Comparison of ENCODE assay signal across 11 mouse cellular contexts in genomic region chr5:112521703-112522527, GRCm38 (mm10). TPM values are rescaled to one million over a fixed set of nuclear protein-coding genes. Genes with fewer than 3 reads are reported as not detected.
A peak's percentile ranks its signal among the peaks of the same experiment; 100 is the strongest.
DNase-seq lines count a peak whose midpoint lies in the region; ATAC-seq lines count a peak whose summit lies in the region.
"Had no signal": no experiment of that assay in that cellular context is flagged by ENCODE, and none has a peak within 500 bp of the region (broad histone marks: within the 10 kb centered on the region; RNA-seq: fewer than 3 reads in every experiment).

No protein-coding gene starts in this region.

- H3K4me3 ChIP-seq in heart, embryonic 15.5 days, result no peak overlapping the region
- no peak overlapping the region for H3K4me3 ChIP-seq in forebrain, embryonic 14.5 days (ENCODE audit: low read depth, low read length)
- no peak overlapping the region for H3K4me3 ChIP-seq in midbrain, embryonic 12.5 days
- H3K4me3 ChIP-seq: liver, embryonic 15.5 days had no signal

- DNase-seq in heart, adult 8-10 months (ENCODE audit: low spot score), result no peak
- DNase-seq in MN1 (ENCODE audit: low spot score), result peak; percentile 64
- no peak for DNase-seq in forebrain, embryonic 14.5 days (ENCODE audit: low spot score)
- DNase-seq in layer of hippocampus, postnatal 14 days (ENCODE audit: low spot score in 2 of 2), result no peak
- no peak for DNase-seq in gastrocnemius, adult 8-10 months (ENCODE audit: low spot score in 2 of 2)
- DNase-seq: thymus, postnatal 4 days had no signal

- H3K9ac ChIP-seq in heart, embryonic 15.5 days, result no peak overlapping the region
- H3K9ac ChIP-seq in forebrain, embryonic 14.5 days (ENCODE audit: low read length), result peak overlapping the region; percentile 10; the same call in 1 of the 2 replicates
- no peak overlapping the region for H3K9ac ChIP-seq in midbrain, embryonic 12.5 days (replicated peaks)
- H3K9ac ChIP-seq: liver, embryonic 15.5 days had no signal

- H3K27me3 ChIP-seq in heart, embryonic 15.5 days, result peaks cover 28% of the 10 kb centered on the region
- H3K27me3 ChIP-seq in forebrain, embryonic 14.5 days (replicated peaks; ENCODE audit: control insufficient read depth, insufficient read depth, low read length), result no peaks in the 10 kb centered on the region
- H3K27me3 ChIP-seq in midbrain, embryonic 12.5 days, result peaks cover 53% of the 10 kb centered on the region

- peaks cover 29% of the 10 kb centered on the region for H3K4me1 ChIP-seq in heart, embryonic 15.5 days (replicated peaks)
- peaks cover 41% of the 10 kb centered on the region for H3K4me1 ChIP-seq in forebrain, embryonic 14.5 days (ENCODE audit: control insufficient read depth, insufficient read depth, low read length)
- peaks cover 52% of the 10 kb centered on the region for H3K4me1 ChIP-seq in midbrain, embryonic 12.5 days
- H3K4me1 ChIP-seq: liver, embryonic 15.5 days had no signal

- H3K36me3 ChIP-seq in heart, embryonic 15.5 days, result no peaks in the 10 kb centered on the region
- no peaks in the 10 kb centered on the region for H3K36me3 ChIP-seq in forebrain, embryonic 14.5 days (ENCODE audit: control insufficient read depth, insufficient read depth, low read length)
- H3K36me3 ChIP-seq in midbrain, embryonic 12.5 days, result no peaks in the 10 kb centered on the region
- H3K36me3 ChIP-seq: liver, embryonic 15.5 days had no signal

- H3K4me2 ChIP-seq in heart, embryonic 15.5 days, result peak overlapping the region; percentile 15; the same call in 1 of the 2 replicates
- H3K4me2 ChIP-seq in forebrain, embryonic 14.5 days (ENCODE audit: low read length), result peak overlapping the region; percentile 1; the same call in 1 of the 2 replicates
- peak overlapping the region; percentile 28 for H3K4me2 ChIP-seq in midbrain, embryonic 12.5 days (replicated peaks)
- H3K4me2 ChIP-seq: liver, embryonic 15.5 days had no signal

- H3K27ac ChIP-seq in heart, embryonic 15.5 days, result no peak overlapping the region
- 0 out of 2 replicates have a peak overlapping the region, but pooled peaks have one; percentile 30 for H3K27ac ChIP-seq in forebrain, embryonic 14.5 days (ENCODE audit: low read depth, low read length)
- peak overlapping the region; percentile 49; the same call in 1 of the 2 replicates for H3K27ac ChIP-seq in midbrain, embryonic 12.5 days (replicated peaks)
- H3K27ac ChIP-seq: liver, embryonic 15.5 days had no signal

- H3K9me3 ChIP-seq in heart, embryonic 15.5 days (replicated peaks), result no peaks in the 10 kb centered on the region
- no peaks in the 10 kb centered on the region for H3K9me3 ChIP-seq in forebrain, embryonic 14.5 days (replicated peaks; ENCODE audit: control insufficient read depth, low read length)
- no peaks in the 10 kb centered on the region for H3K9me3 ChIP-seq in midbrain, embryonic 12.5 days
- H3K9me3 ChIP-seq: liver, embryonic 15.5 days had no signal

- 16% methylated on average over 19 of the region's 19 CpGs for WGBS in heart, embryonic 15.5 days
- 13% methylated on average over 19 of the region's 19 CpGs for WGBS in forebrain, embryonic 14.5 days
- WGBS in midbrain, embryonic 12.5 days, result 11% methylated on average over 19 of the region's 19 CpGs

- ATAC-seq in heart, embryonic 15.5 days (replicated peaks; ENCODE audit: insufficient number of reproducible peaks, insufficient read depth, low FRiP score, low read depth), result no peak
- ATAC-seq in forebrain, embryonic 14.5 days, result no peak; the same call in 1 of the 2 replicates
- peak; percentile 28 for ATAC-seq in midbrain, embryonic 12.5 days (ENCODE audit: low FRiP score, low read depth)
- ATAC-seq in megakaryocyte progenitor cell, adult 5-6 weeks (replicated peaks; ENCODE audit: poor library complexity), result no peak

RNA-seq across cellular contexts. Expression of gene Sez6l, which starts 55.1 kb away (rescaled TPM):
- 0.33 and 0.53 TPM in 2 replicates for polyA plus RNA-seq in heart, embryonic 15.5 days (2015; fragmentation: Nextera tagmentation; extraction: Ambion mirVana)
- total RNA-seq in heart, adult 8-10 months (2022), result under 1 TPM; 0.08 to 0.22 (median 0.17) TPM
- polyA plus RNA-seq in forebrain, embryonic 14.5 days (2014; fragmentation: Nextera tagmentation; extraction: Ambion mirVana), result 22.1 and 27.9 TPM in 2 replicates
- 16.4 and 18.7 TPM in 2 replicates for polyA plus RNA-seq in midbrain, embryonic 12.5 days (2016; fragmentation: Nextera tagmentation; extraction: Ambion mirVana)
- total RNA-seq in megakaryocyte progenitor cell, adult 5-6 weeks (2015), result not detected in 2 replicates
- not detected in 2 replicates for total RNA-seq in megakaryocyte progenitor cell, adult 5-6 weeks (2017)
- total RNA-seq in layer of hippocampus, postnatal 14 days (2021), result 100 to 1,000 TPM; 202 to 218 TPM
- under 1 TPM in 3 of 4 experiments, not detected in 1; 0.04 to 0.19 (median 0.05) TPM for total RNA-seq in gastrocnemius, adult 8-10 months (2022)
- total RNA-seq: common myeloid progenitor, adult 5-6 weeks had no signal

Comparison
In these comparisons a context has a peak if more than half of its experiments do, and no peak if none do; other contexts are left out.
1. RNA of gene Sez6l, which starts 55.1 kb away (total RNA-seq): 202 to 218 TPM in layer of hippocampus, postnatal 14 days; 0.08 to 0.22 TPM in heart, adult 8-10 months, 0.04 to 0.19 TPM in gastrocnemius, adult 8-10 months and not detected in megakaryocyte progenitor cell, adult 5-6 weeks; every median in the first group is over 100 times any median in the second.
2. Peak in every context shown above with its lines, with median percentiles within 50 percentile points of each other: H3K4me2 ChIP-seq.